Mouse (Mus musculus): ENCODE data around the gene Plscr2.

DNA sequence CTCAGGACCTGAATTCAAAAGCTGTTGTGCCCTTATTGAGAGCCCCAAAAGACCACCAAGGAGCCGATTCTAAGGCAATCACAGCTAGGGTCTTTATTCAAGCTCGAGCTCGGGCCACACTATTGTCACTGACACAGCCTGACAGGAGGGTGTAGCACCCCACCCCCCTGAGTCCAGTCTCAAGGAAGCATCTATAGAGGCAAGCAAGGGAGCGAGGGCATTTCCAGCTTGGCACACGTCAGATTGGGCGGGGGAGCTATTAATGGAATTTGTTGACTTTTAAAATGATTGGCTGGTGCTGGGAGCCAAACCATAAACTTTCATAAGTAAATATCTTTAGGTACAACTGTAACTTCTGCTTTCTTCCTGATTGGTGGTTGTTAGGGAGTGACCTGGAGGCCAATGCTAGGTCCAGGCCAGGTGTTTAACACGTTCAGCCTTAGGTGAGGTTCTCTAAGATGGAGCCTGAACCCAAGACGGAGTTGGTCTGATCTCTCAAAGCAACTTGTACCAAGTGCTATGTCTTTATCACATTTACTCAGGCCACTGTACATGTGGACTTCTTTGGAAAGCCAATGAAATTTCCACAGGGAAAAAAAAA lies 30.3 kb downstream of the Plscr2 start:
- TF ChIP-seq CTCF (IDR thresholded peaks at IDR 0.05; ENCODE audit: low read depth, low read length), result no peak
- TF ChIP-seq POLR2A (IDR thresholded peaks at IDR 0.05; ENCODE audit: borderline replicate concordance, low read depth, low read length), result no peak
